Mouse (Mus musculus) ES-E14 (cell line): ENCODE data around the gene Sec16a.

Source experiments
- CHD2 ChIP-seq: IDR thresholded peaks from 2 replicates; pipeline ENCODE4 v1.6.1; 2014; ENCODE audit warnings: mild to moderate bottlenecking, low read depth, low read length, inconsistent platforms
- HCFC1 ChIP-seq: IDR thresholded peaks from 2 replicates; pipeline ENCODE4 v1.6.1; 2012; ENCODE audit warnings: low read length, inconsistent platforms, borderline replicate concordance; ENCODE audit not compliant: insufficient read depth
- MAFK ChIP-seq: IDR thresholded peaks from 2 replicates; pipeline ENCODE4 v1.6.1; 2014; ENCODE audit warnings: mild to moderate bottlenecking, low read depth, low read length, inconsistent platforms; ENCODE audit not compliant: insufficient read depth
- ZC3H11A ChIP-seq: IDR thresholded peaks from 2 replicates; pipeline ENCODE4 v1.6.1; 2012; ENCODE audit warnings: low read depth, mild to moderate bottlenecking, inconsistent platforms, low read length, borderline replicate concordance
- ZNF384 ChIP-seq: IDR thresholded peaks from 2 replicates; pipeline ENCODE4 v1.6.1; 2012; ENCODE audit warnings: low read depth, low read length, inconsistent platforms

GRCm38 (mm10) chr2:26461667-26462066 lies 16.7 kb upstream of the Sec16a start:
- TF ChIP-seq ZC3H11A, result no peak
- no peak for TF ChIP-seq MAFK
- no peak for TF ChIP-seq HCFC1
- no peak for TF ChIP-seq CHD2
- TF ChIP-seq ZNF384, result no peak
